Mouse (Mus musculus) erythroblast, adult 5-6 weeks (primary cell): ENCODE results near the gene Kcne3. TPM values are rescaled to one million over a fixed set of nuclear protein-coding genes. Genes with fewer than 3 reads are reported as not detected.

ENCODE experiments used
- ATAC-seq: replicated peaks from 2 replicates; pipeline ENCODE4 v1.8.0; 2016; ENCODE audit warnings: moderate number of reproducible peaks, mild to moderate bottlenecking, moderate TSS enrichment, inconsistent platforms; ENCODE audit not compliant: poor library complexity, low FRiP score, severe bottlenecking
- total RNA-seq, 2 experiments: library from RNA; stranded (forward) in 1 of 2; stranded (reverse) in 1 of 2; fragments of 150-400 nt in 1 of 2; fragments of 200-764, 138-1000 nt in 1 of 2; gene quantifications; 2 replicates each; pipeline versions ENCODE4 v1.2.3 to v1.2.4; 2015 to 2017; ENCODE audit warnings: low replicate concordance in 2 of 2

Kcne3 gene
- total RNA-seq, 2 experiments from 2014 or later, result 3.7 TPM; not detected in 1

GRCm38 (mm10) chr7:100179836-100180407 lies 3.6 kb downstream of the Kcne3 start:
- ATAC-seq, result no peak

GRCm38 (mm10) chr7:100181176-100181575 lies 4.9 kb downstream of the Kcne3 start:
- no peak for ATAC-seq

GRCm38 (mm10) chr7:100181614-100182013 lies 5.3 kb downstream of the Kcne3 start:
- ATAC-seq, result no peak

GRCm38 (mm10) chr7:100182388-100182787 lies 6.1 kb downstream of the Kcne3 start:
- no peak for ATAC-seq

GRCm38 (mm10) chr7:100187601-100188000 lies 11.3 kb downstream of the Kcne3 start:
- ATAC-seq, result 0 out of 2 replicates have a peak, but pooled peaks have one; percentile 43

- ATAC-seq, result no peak
Measured at GRCm38 (mm10) chr7:100190167-100190566, 13.9 kb downstream of the Kcne3 start.

GRCm38 (mm10) chr7:100190778-100191177 lies 14.5 kb downstream of the Kcne3 start:
- ATAC-seq, result peak; percentile 75

GRCm38 (mm10) chr7:100201191-100201590 lies 24.9 kb downstream of the Kcne3 start:
- ATAC-seq, result no peak

- ATAC-seq, result no peak
Measured at GRCm38 (mm10) chr7:100203616-100204015, 27.3 kb downstream of the Kcne3 start.

- ATAC-seq, result no peak
Measured at GRCm38 (mm10) chr7:100204871-100205270, 28.6 kb downstream of the Kcne3 start.

- no peak for ATAC-seq
Measured at GRCm38 (mm10) chr7:100206144-100206543, 29.8 kb downstream of the Kcne3 start.

- ATAC-seq, result no peak
Measured at GRCm38 (mm10) chr7:100207886-100208285, 31.6 kb downstream of the Kcne3 start.

GRCm38 (mm10) chr7:100214310-100214709 lies 38.0 kb downstream of the Kcne3 start:
- no peak for ATAC-seq

- ATAC-seq, result no peak
Measured at GRCm38 (mm10) chr7:100215116-100215732, 38.9 kb downstream of the Kcne3 start.

- no peak for ATAC-seq
Measured at GRCm38 (mm10) chr7:100215976-100216375, 39.7 kb downstream of the Kcne3 start.

GRCm38 (mm10) chr7:100216601-100217565 lies 40.6 kb downstream of the Kcne3 start:
- ATAC-seq, result no peak

- peak; percentile 91 for ATAC-seq
Measured at GRCm38 (mm10) chr7:100227158-100227875, 51.0 kb downstream of the Kcne3 start, which contains the start of gene Pgm2l1. Gene Pgm2l1 (plus strand): TSS chr7:100227394.

- peak; percentile 64 for ATAC-seq
Measured at GRCm38 (mm10) chr7:100227896-100228525, 51.7 kb downstream of the Kcne3 start.

- ATAC-seq, result no peak
Measured at GRCm38 (mm10) chr7:100228957-100229356, 52.7 kb downstream of the Kcne3 start.
